Mouse (Mus musculus) T-helper 17 cell (primary cell): ENCODE results near the gene Fpgs.

Experiments used
- in situ Hi-C, 2 experiments: fragments of 300-600 bp; cut with MboI, MseI; formaldehyde crosslinking; loops; 1 replicate in 1 of 2; 2 replicates in 1 of 2; pipeline ENCODE4 v1.15.1; 2025; ENCODE audit warnings: high pct_unique_total_duplicates in 2 of 2

Fpgs gene

DNA sequence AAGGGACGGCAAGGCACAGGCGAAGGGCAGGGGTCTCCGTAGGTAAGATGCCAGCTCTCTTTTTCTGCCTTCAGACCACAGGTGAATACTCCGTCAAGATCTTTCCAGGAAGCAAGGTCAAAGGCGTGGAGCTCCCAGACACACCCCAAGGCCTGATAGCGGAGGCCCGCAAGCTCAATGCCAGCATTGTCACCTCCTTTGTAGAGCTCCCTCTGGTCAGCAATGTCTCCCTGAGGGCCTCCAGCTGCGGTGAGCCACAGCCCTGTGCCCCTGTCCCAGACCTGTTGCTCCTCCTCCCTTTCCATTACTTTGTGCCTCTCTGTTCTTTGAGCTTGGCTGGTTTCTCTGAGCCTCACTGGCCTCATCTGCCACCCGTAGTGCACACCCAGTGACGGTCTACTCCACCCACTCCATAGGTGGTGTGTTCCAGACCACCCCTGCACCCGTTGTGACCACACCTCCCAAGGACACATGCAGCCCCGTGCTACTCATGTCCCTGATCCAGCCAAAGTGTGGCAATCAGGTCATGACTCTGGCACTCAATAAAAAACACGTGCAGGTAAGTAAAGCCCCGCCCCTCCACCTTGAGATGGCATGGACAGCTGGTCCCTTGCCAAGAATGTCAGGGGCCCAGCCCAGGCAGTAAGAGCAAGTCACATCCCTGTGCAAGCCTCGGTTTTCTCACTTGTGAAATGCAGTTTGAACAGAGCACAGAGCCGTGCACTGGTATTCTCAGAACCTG, 30.6 kb downstream of the Fpgs start:
- in situ Hi-C loops = no loop called here

DNA sequence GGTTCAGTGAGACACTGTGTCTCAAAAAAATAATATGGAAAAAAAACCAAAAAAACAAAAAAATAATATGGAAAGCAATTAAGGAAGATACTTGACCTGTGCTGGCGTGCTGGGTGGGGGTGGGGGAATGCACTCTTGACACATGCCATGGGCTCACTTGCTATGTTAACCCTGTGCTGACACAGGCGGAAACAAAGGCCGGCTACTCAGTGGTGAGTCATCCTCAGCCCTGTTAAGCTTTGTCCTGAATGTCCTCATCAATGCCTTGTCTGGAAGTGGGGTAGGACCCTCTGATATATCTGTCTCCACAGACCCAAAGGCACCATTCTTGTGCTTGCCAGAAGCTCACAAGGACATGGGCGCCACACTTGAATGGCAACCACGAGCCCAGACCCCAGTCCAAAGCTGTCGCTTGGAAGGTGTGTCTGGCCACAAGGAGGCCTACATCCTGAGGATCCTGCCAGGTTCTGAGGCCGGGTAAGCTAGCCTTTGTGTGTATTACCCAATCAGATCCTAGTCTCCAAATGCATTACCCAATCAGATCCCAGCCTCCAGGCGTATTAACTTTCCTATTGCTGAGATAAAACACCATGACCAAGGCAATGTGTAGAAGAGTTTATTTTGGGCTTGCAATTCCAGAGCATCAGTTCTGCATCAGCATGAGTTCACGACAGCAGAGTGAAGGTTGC, 31.9 kb downstream of the Fpgs start:
- in situ Hi-C loops = no loop called here

DNA sequence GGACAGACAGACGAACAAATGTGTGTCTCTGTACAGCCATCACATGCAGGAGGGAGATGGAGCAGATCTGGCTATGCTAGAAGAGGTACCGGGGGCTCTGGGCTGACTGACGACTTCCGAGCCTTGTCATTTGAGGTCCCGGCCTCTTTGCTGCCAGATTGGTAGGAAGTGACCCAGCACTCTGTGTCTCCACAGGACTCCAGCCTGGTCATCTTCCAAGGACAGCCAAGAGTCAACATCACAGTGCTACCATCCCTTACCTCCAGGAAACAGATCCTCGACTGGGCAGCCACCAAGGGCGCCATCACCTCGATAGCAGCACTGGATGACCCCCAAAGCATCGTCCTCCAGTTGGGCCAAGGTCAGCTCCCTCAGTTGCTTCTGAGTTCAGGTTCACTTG, 32.8 kb downstream of the Fpgs start:
- in situ Hi-C loops = no loop called here

DNA sequence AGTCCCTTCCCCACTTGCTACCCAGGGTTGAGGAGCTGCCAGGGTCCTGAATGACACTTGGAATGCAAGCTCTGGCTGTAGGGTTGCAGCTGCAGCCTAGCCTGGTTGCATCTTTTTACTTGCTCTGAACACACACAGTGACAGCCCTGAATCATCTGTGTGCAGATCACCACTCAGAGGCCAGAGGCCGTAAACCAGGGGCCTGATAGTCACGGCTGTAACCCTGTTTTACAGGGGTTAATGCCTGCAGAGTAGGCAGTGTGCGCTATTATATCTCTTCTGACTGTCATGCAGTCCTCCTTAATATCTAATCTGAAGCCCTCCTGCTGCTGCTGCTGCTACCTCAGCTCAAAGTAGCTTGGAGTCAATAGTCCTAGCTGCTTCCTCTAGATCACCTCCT, 34.1 kb downstream of the Fpgs start:
- in situ Hi-C loops = no loop called here

DNA sequence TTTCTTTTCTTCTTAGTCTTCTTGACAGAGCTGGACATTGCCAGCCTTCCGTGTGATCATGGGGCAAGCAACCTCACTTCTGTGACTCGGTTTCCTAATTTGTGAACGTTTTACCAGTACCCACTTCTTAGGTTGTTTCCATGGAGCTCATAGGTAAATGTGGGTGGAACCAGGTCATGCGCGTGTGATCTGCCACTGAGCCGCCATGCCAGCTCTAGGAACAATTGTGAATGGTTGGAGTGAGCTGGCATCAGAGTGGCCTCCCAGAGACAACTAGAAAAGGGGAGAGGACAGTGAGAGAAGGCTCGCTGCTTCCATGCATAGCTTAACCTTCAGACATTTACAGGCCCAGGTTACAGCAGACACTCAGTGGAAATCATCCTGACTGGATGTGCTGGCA, 35.8 kb downstream of the Fpgs start:
- in situ Hi-C loops = no loop called here

DNA sequence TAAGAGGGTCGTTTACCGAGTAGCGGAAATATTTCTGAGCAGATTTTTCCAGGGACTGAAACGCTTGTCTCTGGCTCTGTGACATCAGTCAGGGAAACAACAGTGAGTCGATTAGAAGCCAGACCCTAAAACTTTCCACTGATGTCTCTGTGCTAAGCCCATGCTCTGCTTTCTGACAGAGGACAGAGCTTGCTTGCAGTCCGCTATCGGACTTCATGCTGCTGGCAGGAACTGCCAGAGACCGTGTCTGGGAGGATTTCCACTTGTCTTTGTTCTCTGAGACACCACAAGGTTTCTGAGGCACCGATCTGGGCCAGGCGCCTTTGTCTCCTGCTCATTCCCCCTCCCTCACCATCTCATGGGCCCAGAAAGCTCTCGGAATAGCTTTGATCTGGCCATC, 36.2 kb downstream of the Fpgs start:
- in situ Hi-C loops = no loop called here

DNA sequence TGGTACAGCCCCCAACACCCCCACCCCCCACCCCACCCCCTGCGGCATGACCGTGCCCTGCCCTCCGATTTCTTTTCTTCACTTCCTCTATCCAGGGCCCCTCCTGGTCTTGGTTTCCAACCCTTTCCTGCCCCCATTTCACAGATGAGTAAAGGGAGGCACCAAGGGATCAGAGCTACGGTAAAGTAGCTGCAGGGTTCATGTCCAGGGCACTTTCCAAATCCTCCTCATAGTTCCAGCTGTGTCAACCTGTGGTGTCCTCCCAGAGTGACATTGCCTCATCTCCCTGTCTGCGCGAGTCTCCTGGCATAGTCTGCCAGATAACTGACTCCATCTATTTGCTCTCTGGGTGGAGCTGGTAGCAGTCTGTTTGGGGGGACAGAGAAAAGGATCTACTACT, 38.1 kb downstream of the Fpgs start:
- in situ Hi-C loops = no loop called here

DNA sequence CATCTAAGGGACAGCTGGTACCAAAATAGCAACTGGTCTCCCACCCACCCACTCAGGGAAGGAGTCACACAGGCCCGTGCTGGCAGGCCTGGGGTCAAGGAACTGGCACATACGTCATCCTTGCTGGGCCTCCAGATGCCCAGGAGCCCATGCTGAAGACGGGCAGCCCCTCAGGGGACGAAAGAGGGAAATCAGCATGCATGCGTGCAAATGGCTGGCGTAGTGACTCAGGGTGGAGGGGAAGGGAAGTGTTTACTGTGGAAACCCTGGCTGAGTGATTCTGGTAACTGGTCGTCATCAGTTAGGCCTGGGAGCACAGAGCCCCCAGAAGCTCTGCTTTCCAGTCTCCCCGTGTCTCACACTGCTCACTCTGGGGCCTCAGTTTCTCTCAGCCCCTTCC, 38.6 kb downstream of the Fpgs start:
- in situ Hi-C loops = no loop called here

DNA sequence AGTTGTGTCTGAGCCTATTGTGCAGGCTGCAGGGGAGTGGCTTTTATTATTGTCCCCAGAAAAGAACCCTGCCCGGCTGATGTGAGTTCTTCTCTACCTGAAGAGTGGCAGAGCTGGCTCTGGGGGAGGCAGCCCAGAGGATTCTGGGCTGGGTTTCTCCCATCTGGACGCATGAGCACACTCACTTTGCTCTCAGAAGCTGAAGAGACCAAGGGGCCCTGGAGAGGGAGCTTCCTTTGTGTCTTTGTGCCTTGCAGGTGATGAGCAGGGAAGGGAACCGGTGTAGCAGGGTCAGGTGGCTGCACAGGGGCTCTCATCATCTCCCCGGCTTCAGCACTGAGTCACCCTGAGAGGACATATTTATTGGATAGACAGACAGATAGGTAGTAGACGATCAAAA, 41.7 kb downstream of the Fpgs start:
- in situ Hi-C loops = no loop called here

DNA sequence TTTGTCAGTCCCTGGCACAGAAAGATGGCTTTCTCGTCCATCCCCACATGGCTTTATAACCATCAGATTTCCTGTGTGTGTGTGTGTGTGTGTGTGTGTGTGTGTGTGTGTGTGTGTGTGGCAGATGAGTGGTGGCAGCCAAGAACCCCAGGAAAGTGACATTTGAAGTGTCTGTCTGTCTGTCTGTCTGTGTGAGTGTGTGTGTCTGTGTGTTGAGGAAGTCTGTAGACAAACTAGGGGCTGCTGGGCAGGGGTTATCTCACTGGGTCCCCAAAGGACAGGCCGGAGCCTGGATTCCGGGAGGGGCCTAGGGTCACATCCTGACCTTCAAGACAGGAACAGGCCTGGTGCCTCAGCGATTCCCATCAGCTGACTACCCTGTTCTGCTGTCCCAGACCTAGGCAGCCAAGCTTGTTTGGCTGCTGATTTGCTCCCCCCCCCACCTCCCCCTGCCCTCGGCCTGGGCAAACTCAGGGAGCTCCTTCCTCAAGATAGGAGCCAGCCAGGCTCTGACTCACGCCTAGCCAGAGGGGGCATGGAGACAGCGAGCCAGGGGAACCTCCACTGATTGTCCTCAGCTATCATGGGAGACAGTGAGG, 42.3 kb downstream of the Fpgs start:
- in situ Hi-C loops = no loop called here

DNA sequence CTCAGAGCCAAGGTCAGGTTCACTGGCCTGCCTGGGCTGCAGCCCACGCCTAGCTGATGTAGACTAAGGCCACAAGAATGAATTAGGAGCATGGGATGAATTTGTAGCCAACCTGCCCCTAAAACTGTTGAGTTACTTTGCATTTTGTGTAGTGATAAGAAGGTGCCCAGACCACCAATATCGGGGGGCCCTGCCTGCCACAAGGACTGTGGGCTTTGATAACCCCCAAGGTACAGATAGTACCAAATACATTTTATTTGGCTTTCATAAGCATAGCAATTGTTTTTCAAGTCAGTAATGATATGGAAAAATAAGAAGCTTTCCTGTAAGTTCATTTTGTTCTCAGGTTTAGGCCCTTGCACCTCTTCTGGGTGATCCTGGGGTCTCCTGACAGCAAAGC, 45.1 kb downstream of the Fpgs start:
- in situ Hi-C loops = no loop called here

DNA sequence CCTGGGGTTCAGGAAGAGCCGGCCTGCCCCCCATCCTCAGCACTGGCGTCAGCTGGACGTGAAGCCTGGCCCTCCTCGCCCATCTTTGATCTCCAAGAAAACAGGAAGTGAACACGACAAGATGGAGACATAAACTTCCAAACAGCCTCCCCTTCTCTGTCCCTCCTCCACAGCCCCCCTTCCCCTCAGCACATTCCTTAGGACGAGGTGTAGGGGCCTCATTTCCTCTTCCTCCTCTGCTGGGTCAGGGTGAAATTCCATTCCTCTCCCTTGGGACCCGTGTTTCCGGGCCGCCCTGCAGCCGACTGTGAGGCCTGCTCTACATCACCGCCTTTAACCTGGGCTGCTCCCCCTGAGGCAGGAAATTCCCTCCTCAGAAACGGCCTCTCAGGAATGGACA, 48.1 kb downstream of the Fpgs start:
- in situ Hi-C loops = no loop called here

DNA sequence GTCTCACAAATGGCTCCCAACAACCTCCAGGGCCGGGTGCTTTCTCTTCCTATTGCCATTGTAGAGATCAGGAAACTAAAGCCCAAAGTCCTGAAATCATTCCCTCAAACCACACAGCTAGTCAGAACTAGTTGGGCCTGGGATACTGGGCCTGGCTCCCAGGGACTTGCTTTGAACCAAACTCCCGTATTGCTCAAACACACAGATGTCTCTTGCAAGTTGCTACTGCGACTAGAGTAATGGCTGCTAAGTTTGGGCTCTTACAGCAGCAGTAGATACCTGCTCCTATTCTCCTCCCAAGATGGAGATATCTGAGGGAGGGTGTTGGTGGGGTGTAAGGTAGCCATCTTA, 48.6 kb downstream of the Fpgs start:
- in situ Hi-C loops = no loop called here

DNA sequence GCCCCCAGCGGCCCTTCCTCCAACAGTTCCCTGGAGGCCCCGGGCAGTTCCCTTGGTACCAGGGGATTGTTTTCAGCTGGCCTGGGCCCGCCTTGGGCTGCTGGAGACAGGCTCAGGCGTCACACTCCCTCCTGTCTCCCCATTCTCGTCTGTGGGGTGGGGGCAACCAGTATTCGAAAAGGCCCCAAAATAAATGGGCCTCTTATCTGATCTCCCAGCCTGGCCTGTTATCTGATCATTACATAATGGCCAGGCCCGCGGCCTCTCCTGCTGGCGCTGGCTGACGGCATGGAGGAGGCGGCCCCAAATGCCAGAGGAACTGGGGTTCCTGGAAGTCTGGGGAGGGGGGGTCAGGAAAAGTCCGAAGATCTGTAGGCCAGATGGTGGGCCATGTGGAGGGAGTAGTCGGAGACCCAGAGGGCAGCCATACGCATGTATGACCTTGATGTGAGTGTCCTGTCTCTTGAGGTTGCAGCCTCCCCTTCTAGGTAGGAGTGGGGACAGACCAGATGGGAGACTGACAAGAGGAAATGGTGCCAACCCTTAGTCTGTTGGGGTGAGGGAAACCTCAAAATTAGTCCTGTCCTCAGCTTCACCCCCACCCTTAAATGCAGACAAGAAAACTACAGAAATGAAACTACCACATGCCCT, 49.1 kb downstream of the Fpgs start:
- in situ Hi-C loops = no loop called here

DNA sequence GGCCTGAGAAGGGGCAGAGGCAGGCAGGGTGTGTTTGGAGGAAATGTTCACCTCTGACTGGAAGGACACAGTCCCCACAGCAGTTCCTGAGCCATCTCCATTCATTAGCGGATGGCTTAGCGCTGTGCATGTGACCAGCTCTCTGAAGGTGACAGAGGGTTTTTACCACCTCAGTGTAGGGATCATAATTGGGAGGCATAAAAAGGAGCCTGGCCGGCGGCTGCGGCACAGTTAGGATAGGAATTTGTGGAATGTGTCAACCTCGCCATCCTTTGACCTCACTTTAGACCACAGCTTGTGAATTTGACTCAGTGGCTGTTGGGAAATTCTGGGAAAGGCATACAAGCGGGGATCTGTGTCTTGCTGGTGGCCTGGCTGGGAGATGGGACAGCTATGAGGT, 50.2 kb downstream of the Fpgs start:
- in situ Hi-C loops = no loop called here

DNA sequence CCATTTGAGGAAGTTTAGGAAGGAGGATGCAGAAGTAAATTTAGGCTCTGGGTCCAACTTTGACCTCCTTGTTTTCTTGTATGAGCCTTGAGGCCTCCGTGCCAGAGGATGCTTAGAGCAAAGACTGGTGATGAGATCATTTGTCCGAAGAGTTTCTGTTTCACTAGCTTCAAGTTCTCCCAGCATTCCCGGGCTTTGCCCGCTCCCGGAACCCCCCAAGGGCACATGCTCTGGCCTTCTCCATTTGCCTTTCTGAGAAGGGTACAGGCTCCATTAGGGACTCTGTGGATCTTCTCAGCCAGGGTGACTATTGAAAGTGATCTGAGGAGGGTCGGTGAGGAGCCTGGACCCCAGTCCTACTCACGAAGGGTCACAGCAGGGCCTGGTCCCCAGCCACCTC, 56.6 kb downstream of the Fpgs start:
- in situ Hi-C loops = loop anchor here in 1 of 2 experiments (10.0 kb wide), 1 partner anchor 713 kb away; no protein-coding TSS in a partner anchor

DNA sequence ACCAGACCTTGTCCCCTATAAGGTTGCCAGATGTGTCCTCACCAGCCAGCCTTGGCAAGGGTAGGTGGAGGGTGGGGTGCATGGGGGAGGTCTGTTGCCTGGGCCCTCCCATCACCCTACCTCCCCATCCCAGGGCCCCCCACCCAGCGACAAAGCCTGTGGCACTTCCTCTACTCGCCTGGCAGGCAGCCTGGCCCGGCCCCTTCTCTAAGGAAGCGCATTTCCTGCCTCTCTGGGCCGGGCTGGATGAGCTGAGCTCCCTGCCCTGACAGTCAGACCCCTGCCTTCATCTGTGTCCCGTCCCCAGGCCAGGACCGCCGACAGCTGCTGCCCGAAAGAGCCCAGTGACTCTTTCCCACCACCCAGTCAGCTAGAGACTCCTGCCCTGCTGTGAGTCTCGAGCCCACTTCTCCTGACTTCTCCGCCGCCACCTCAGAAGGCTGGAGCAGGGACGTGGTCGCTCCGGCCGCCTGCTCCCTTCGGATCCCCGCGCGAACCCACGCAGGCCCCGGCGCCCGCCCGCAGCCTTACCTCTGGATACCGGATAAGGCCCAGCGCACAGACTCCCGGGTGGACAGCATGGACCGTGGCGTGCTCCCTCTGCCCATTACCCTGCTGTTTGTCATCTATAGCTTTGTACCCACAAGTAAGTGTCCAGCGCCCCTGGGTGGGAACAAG, 57.4 kb downstream of the Fpgs start, which contains the start of gene Eng:
TSS of gene Eng (plus strand) at position 217 of the 678 bp plus-strand sequence.
- in situ Hi-C loops = loop anchor here in 1 of 2 experiments (10.0 kb wide), 1 partner anchor 712 kb away; no protein-coding TSS in a partner anchor

DNA sequence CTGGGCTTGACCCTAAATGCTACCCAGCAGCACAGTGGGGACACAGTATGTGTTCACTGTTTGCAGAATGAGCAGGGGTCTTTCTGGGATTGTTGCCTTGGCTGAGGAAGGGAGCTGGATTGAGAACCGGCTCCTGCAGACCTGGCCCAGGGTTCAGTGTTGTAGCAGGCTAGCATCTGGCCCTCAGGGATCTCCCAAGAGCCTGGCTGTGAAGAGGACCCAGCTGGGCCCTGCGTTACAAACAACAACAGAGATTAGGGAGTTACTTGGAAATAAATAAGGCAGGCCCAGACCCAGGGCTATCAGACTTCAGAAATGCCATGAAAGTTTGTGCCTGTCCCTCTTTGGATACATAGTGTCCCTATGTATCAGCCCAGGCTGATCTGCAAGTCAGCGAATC, 58.3 kb downstream of the Fpgs start:
- in situ Hi-C loops = loop anchor here in 1 of 2 experiments (10.0 kb wide), 1 partner anchor 711 kb away; no protein-coding TSS in a partner anchor

DNA sequence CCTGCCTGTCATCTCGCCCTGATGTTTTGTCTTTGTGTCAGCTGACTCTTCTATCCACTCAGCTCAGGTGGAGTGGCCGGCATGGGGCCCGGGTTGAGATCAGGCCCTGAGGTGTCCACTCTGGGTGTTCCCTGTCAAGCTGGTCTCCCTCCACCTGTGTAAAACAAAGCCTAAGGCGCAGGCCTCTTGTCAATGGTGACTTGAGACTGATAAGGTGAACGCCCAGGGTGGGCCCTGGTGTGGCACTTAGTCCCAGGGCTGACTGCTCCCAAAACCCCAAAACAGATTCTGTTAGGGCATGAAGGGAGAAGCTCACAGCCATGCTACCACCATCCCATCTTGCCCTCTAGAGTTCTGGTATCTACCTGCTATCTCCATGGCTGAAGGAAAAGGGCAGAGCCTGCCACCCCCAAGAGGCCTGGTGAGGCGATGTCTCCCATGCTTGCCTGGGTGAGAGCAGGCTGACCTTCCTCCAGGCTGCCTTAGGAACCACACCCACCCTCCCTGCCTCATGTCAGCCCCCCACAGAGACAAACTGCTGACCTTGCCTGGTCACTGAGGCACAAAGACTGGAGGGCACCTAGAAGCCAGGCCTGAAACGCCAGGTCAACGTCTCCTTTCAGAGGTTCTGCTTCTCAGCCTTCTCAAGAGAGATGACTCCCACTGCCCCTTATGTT, 59.0 kb downstream of the Fpgs start:
- in situ Hi-C loops = loop anchor here in 1 of 2 experiments (10.0 kb wide), 1 partner anchor 710 kb away; no protein-coding TSS in a partner anchor

DNA sequence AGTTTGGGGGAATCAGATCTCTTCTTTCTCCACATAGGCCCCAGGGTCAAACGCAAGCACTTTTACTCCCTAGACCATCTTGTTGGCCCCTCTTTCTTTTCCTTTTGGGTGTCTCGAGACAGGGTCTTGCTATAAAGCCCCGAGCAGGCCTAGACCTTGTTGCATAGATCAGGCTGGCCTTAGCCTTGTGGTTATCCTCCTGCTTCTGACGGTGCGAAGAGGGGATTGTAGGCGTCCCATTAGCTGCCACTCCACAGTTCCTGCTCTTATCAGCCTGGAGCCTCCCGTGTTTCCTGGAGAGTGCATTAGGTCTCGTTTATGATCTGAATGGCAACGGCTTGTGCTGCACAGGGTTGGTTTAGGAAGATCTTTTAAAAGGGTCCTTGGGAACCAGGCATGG, 59.9 kb downstream of the Fpgs start:
- in situ Hi-C loops = loop anchor here in 1 of 2 experiments (10.0 kb wide), 1 partner anchor 709 kb away; no protein-coding TSS in a partner anchor

DNA sequence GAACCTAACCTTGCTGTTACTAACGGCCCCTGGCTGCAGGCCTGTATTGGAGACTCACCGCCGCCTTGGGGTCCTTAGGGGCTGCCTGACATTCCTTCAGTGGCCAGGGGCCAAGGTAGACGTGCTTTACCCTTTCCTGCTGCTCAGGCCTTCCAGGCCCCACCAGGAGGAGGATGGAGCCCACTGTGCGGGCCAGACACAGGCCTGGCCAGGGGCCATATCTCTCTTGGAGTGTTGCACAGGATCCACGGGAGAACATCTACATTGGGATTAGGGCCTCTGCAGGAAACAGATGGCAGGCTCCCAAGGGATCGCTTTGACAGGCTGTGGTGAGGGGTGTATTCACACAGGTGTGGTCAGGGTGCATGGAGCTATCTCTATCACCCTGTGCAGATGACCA, 61.1 kb downstream of the Fpgs start:
- in situ Hi-C loops = loop anchor here in 1 of 2 experiments (10.0 kb wide), 1 partner anchor 708 kb away; no protein-coding TSS in a partner anchor
